Mouse (Mus musculus) erythroblast, embryonic 14.5 days (primary cell): ENCODE data around the gene Vav2.

Experiments used
- GATA1 ChIP-seq: IDR thresholded peaks from 2 replicates; pipeline ENCODE4 v1.6.1; 2012; ENCODE audit warnings: low read length, inconsistent platforms, mixed read lengths
- TAL1 ChIP-seq: IDR thresholded peaks from 3 replicates; pipeline ENCODE4 v1.6.1; 2012; ENCODE audit warnings: low read length, inconsistent platforms, mixed read lengths

DNA sequence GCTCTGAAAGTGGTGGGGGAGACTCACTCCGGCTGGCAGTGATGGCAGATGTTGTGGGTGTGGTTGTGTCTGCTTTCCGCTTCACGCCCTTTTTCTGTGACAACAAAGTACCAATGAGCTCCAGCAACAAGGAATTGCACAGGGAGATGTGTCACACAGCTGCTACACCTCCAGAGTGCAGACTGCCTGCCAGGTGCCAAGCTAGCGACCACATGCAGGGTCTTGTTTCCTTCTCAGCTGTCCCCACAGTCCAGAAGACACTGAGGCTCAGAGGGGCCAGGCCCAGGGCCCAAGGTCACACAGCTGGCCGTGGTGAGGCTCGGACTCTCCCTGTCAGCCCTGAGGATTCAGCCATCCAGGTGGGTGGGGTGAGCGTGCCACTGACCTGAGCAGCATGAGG, 32.9 kb upstream of the Vav2 start:
- no peak for TF ChIP-seq GATA1
- no peak for TF ChIP-seq TAL1
